Mouse (Mus musculus): ENCODE data around the gene Jmjd7. TPM values are rescaled to one million over a fixed set of nuclear protein-coding genes. Genes with fewer than 3 reads are reported as not detected.

The Jmjd7 gene
- polyA plus RNA-seq, 1 experiment from 2014 or later = 21.2 TPM

GRCm38 (mm10) chr2:119995391-119996281 is 31.6 kb upstream of the Jmjd7 start:
- Histone ChIP-seq H3K9ac (no peak overlapping the region), H3K27ac (peak overlapping the region; percentile 87), H3K36me3 (peaks cover 6% of the 10 kb centered on the region; the same call in 1 of the 2 replicates), H3K4me2 (no peak overlapping the region), H3K27me3 (no peaks in the 10 kb centered on the region), H3K9me3 (no peaks in the 10 kb centered on the region), H3K4me1 (peaks cover 23% of the 10 kb centered on the region), H3K4me3 (no peak overlapping the region)
- 19% methylated on average over 9 of the region's 9 CpGs for WGBS
- ATAC-seq (ENCODE audit: borderline replicate concordance, extremely low read depth, low FRiP score, low TSS enrichment) = peak; percentile 47; the same call in 1 of the 2 replicates

GRCm38 (mm10) chr2:119997354-119997753 is 29.9 kb upstream of the Jmjd7 start:
- Histone ChIP-seq H3K9me3 (no peaks in the 10 kb centered on the region), H3K4me2 (no peak overlapping the region), H3K36me3 (peaks cover 6% of the 10 kb centered on the region; the same call in 1 of the 2 replicates), H3K27me3 (no peaks in the 10 kb centered on the region), H3K4me3 (no peak overlapping the region), H3K27ac (no peak overlapping the region), H3K9ac (no peak overlapping the region), H3K4me1 (peaks cover 23% of the 10 kb centered on the region)
- no peak for ATAC-seq (ENCODE audit: borderline replicate concordance, extremely low read depth, low FRiP score, low TSS enrichment)
- WGBS = 65% methylated on average over 4 of the region's 4 CpGs

GRCm38 (mm10) chr2:119999731-120000130 is 27.6 kb upstream of the Jmjd7 start:
- Histone ChIP-seq H3K4me1 (peaks cover 20% of the 10 kb centered on the region), H3K9ac (no peak overlapping the region), H3K4me3 (no peak overlapping the region), H3K4me2 (no peak overlapping the region), H3K36me3 (peaks cover 6% of the 10 kb centered on the region; the same call in 1 of the 2 replicates), H3K27me3 (no peaks in the 10 kb centered on the region), H3K27ac (no peak overlapping the region), H3K9me3 (no peaks in the 10 kb centered on the region)
- no peak for ATAC-seq (ENCODE audit: borderline replicate concordance, extremely low read depth, low FRiP score, low TSS enrichment)
- 81% methylated on average over 2 of the region's 2 CpGs for WGBS

- Histone ChIP-seq H3K4me3 (no peak overlapping the region), H3K27ac (peak overlapping the region; percentile 51), H3K9ac (no peak overlapping the region), H3K27me3 (no peaks in the 10 kb centered on the region), H3K4me1 (peaks cover 7% of the 10 kb centered on the region), H3K4me2 (no peak overlapping the region), H3K9me3 (no peaks in the 10 kb centered on the region), H3K36me3 (peaks cover 6% of the 10 kb centered on the region; the same call in 1 of the 2 replicates)
- 50% methylated on average over 3 of the region's 3 CpGs for WGBS
- peak; percentile 71 for ATAC-seq (ENCODE audit: borderline replicate concordance, extremely low read depth, low FRiP score, low TSS enrichment)
These were observed 26.2 kb upstream of the Jmjd7 start for GRCm38 (mm10) chr2:120000882-120001584.

GRCm38 (mm10) chr2:120001956-120002355 is 25.3 kb upstream of the Jmjd7 start:
- no peak for ATAC-seq (ENCODE audit: borderline replicate concordance, extremely low read depth, low FRiP score, low TSS enrichment)
- H3K36me3 ChIP-seq = peaks cover 6% of the 10 kb centered on the region; the same call in 1 of the 2 replicates
- H3K27me3 ChIP-seq = no peaks in the 10 kb centered on the region
- no peak overlapping the region for H3K9ac ChIP-seq
- WGBS = 71% methylated on average over 4 of the region's 4 CpGs
- H3K4me2 ChIP-seq = no peak overlapping the region
- peaks cover 3% of the 10 kb centered on the region; the same call in 1 of the 2 replicates for H3K4me1 ChIP-seq
- no peaks in the 10 kb centered on the region for H3K9me3 ChIP-seq
- no peak overlapping the region for H3K4me3 ChIP-seq
- peak overlapping the region; percentile 51; the same call in 1 of the 2 replicates for H3K27ac ChIP-seq

- no peaks in the 10 kb centered on the region for H3K27me3 ChIP-seq
- H3K4me1 ChIP-seq = peaks cover 3% of the 10 kb centered on the region; the same call in 1 of the 2 replicates
- peaks cover 1% of the 10 kb centered on the region; the same call in 1 of the 2 replicates for H3K36me3 ChIP-seq
- 81% methylated on average over 2 of the region's 2 CpGs for WGBS
- no peak overlapping the region for H3K9ac ChIP-seq
- no peak overlapping the region for H3K4me3 ChIP-seq
- H3K9me3 ChIP-seq = no peaks in the 10 kb centered on the region
- no peak overlapping the region for H3K27ac ChIP-seq
- H3K4me2 ChIP-seq = no peak overlapping the region
- ATAC-seq (ENCODE audit: borderline replicate concordance, extremely low read depth, low FRiP score, low TSS enrichment) = no peak
These were observed 23.3 kb upstream of the Jmjd7 start for GRCm38 (mm10) chr2:120003970-120004369.

GRCm38 (mm10) chr2:120006696-120007095 is 20.6 kb upstream of the Jmjd7 start:
- H3K36me3 ChIP-seq = no peaks in the 10 kb centered on the region

GRCm38 (mm10) chr2:120007680-120008210 is 19.5 kb upstream of the Jmjd7 start:
- H3K4me3 ChIP-seq = no peak overlapping the region
- H3K27ac ChIP-seq = no peak overlapping the region
- H3K9me3 ChIP-seq = no peaks in the 10 kb centered on the region
- H3K4me2 ChIP-seq = no peak overlapping the region
- no peaks in the 10 kb centered on the region for H3K27me3 ChIP-seq
- no peak for ATAC-seq (ENCODE audit: borderline replicate concordance, extremely low read depth, low FRiP score, low TSS enrichment)
- H3K9ac ChIP-seq = no peak overlapping the region
- H3K4me1 ChIP-seq = no peaks in the 10 kb centered on the region
- H3K36me3 ChIP-seq = no peaks in the 10 kb centered on the region
- 81% methylated on average over 4 of the region's 4 CpGs for WGBS

More at GRCm38 (mm10) chr2:120006696-120007095, 20.6 kb upstream of the Jmjd7 start:
- Histone ChIP-seq H3K4me3 (no peak overlapping the region), H3K27ac (no peak overlapping the region), H3K9ac (no peak overlapping the region), H3K9me3 (no peaks in the 10 kb centered on the region), H3K4me2 (no peak overlapping the region), H3K4me1 (no peaks in the 10 kb centered on the region), H3K27me3 (no peaks in the 10 kb centered on the region)
- WGBS = 96% methylated on average over 7 of the region's 7 CpGs
- no peak for ATAC-seq (ENCODE audit: borderline replicate concordance, extremely low read depth, low FRiP score, low TSS enrichment)

GRCm38 (mm10) chr2:120008672-120009071 is 18.6 kb upstream of the Jmjd7 start:
- Histone ChIP-seq H3K27me3 (no peaks in the 10 kb centered on the region), H3K9ac (no peak overlapping the region), H3K27ac (no peak overlapping the region), H3K4me1 (no peaks in the 10 kb centered on the region), H3K9me3 (no peaks in the 10 kb centered on the region), H3K4me2 (no peak overlapping the region), H3K4me3 (no peak overlapping the region), H3K36me3 (no peaks in the 10 kb centered on the region)
- WGBS = 48% methylated on average over 4 of the region's 4 CpGs
- ATAC-seq (ENCODE audit: borderline replicate concordance, extremely low read depth, low FRiP score, low TSS enrichment) = no peak

GRCm38 (mm10) chr2:120011462-120012200 is 15.7 kb upstream of the Jmjd7 start:
- no peak overlapping the region for H3K4me2 ChIP-seq
- WGBS = 74% methylated on average over 8 of the region's 8 CpGs
- no peak overlapping the region for H3K9ac ChIP-seq
- peak; percentile 27; the same call in 1 of the 2 replicates for ATAC-seq (ENCODE audit: borderline replicate concordance, extremely low read depth, low FRiP score, low TSS enrichment)
- H3K9me3 ChIP-seq = no peaks in the 10 kb centered on the region
- H3K27ac ChIP-seq = no peak overlapping the region
- no peaks in the 10 kb centered on the region for H3K4me1 ChIP-seq
- peaks cover 10% of the 10 kb centered on the region; the same call in 1 of the 2 replicates for H3K36me3 ChIP-seq
- H3K27me3 ChIP-seq = no peaks in the 10 kb centered on the region
- H3K4me3 ChIP-seq = no peak overlapping the region

- Histone ChIP-seq H3K9me3 (no peaks in the 10 kb centered on the region), H3K4me2 (no peak overlapping the region), H3K4me1 (no peaks in the 10 kb centered on the region), H3K27ac (no peak overlapping the region), H3K27me3 (no peaks in the 10 kb centered on the region), H3K36me3 (peaks cover 19% of the 10 kb centered on the region; the same call in 1 of the 2 replicates), H3K4me3 (no peak overlapping the region), H3K9ac (no peak overlapping the region)
- no peak for ATAC-seq (ENCODE audit: borderline replicate concordance, extremely low read depth, low FRiP score, low TSS enrichment)
- 74% methylated on average over 13 of the region's 13 CpGs for WGBS
These were observed 14.4 kb upstream of the Jmjd7 start for GRCm38 (mm10) chr2:120012924-120013323.
